Mouse (Mus musculus) lung, embryonic 14.5 days (tissue): ENCODE data around the gene Kif3a. TPM values are rescaled to one million over a fixed set of nuclear protein-coding genes. Genes with fewer than 3 reads are reported as not detected.

ENCODE experiments used
- ATAC-seq: fragments of 200-750 bp; cut with Nextera tagmentation; 2 replicates; pipeline ENCODE4 v1.8.0; 2017; ENCODE audit warnings: mild to moderate bottlenecking, moderate TSS enrichment, moderate library complexity; ENCODE audit not compliant: insufficient read depth
- DNase-seq: peaks from one replicate; pipeline ENCODE4 v3.0.0-alpha.2; 2015
- H3K27ac ChIP-seq: fragments of 300-500 bp; sonication (generic); 2 replicates; pipeline ENCODE4 v1.5.1; 2014; ENCODE audit warnings: low read depth, mild to moderate bottlenecking, moderate library complexity
- H3K27me3 ChIP-seq: fragments of 300-500 bp; sonication (generic); 2 replicates; pipeline ENCODE4 v1.6.1; 2014; ENCODE audit warnings: low read length, control low read depth; ENCODE audit not compliant: insufficient read depth
- H3K36me3 ChIP-seq: fragments of 300-500 bp; sonication (generic); 2 replicates; pipeline ENCODE4 v1.6.1; 2014; ENCODE audit warnings: control low read depth; ENCODE audit not compliant: insufficient read depth
- H3K4me1 ChIP-seq: fragments of 300-500 bp; sonication (generic); 2 replicates; pipeline ENCODE4 v1.6.1; 2014; ENCODE audit warnings: antibody characterized with exemption, control low read depth; ENCODE audit not compliant: insufficient read depth
- H3K4me2 ChIP-seq: fragments of 300-500 bp; sonication (generic); 2 replicates; pipeline ENCODE4 v1.6.1; 2014; ENCODE audit warnings: mild to moderate bottlenecking
- H3K4me3 ChIP-seq: fragments of 300-500 bp; sonication (generic); 2 replicates; pipeline ENCODE4 v1.5.1; 2014; ENCODE audit warnings: low read depth, low read length
- H3K9ac ChIP-seq: fragments of 300-500 bp; sonication (generic); 2 replicates; pipeline ENCODE4 v1.6.1; 2014
- H3K9me3 ChIP-seq: fragments of 300-500 bp; sonication (generic); 2 replicates; pipeline ENCODE4 v1.6.1; 2016; ENCODE audit warnings: low read depth, low read length, control low read depth
- CTCF ChIP-seq: IDR thresholded peaks from 2 replicates; pipeline ENCODE4 v1.5.1; 2016; ENCODE audit warnings: antibody characterized with exemption, low read depth
- WGBS: fragments of 180-500 bp; shearing (Covaris S2); extraction: QIAGEN DNeasy Blood & Tissue Kit; methylation state at CpG from one replicate; pipeline ENCODE4 v1.1.7; 2014; 5-methylcytosine and 5-hydroxymethylcytosine counted together
- polyA plus RNA-seq: library from polyadenylated mRNA; unstranded; fragments of >200 nt; fragmentation: Nextera tagmentation; extraction: Ambion mirVana; gene quantifications from 2 replicates; pipeline ENCODE4 v1.2.1, GENCODE M21; 2014

Gene Kif3a
- polyA plus RNA-seq, 1 experiment from 2014 or later = 67.9 TPM

DNA sequence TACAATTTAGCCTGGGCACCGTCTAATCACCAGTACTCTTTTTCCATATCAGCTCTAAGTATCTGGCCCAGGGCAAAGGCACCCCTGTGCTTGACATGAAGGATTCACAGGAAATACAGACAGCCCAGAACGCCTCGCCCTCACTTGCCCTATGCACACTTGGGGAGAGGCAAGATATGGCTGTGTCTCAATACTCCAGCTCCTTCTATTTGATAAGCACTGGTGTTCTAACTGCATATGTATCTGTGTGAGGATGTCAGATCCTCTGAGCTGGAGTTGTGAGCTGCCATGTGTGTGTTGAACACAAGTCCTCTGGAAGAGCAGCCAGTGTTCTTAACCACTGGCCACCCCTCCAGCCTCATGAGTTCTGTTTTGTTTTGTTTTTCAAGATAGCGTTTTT, 84.3 kb downstream of the Kif3a start:
- WGBS = 86% methylated on average over 4 of the region's 4 CpGs
- no peak for ATAC-seq
- DNase-seq = no peak
- Histone ChIP-seq H3K36me3 (peaks cover 53% of the 10 kb centered on the region), H3K9me3 (no peaks in the 10 kb centered on the region), H3K4me1 (no peaks in the 10 kb centered on the region), H3K4me2 (no peak overlapping the region), H3K27me3 (no peaks in the 10 kb centered on the region), H3K4me3 (no peak overlapping the region), H3K9ac (no peak overlapping the region), H3K27ac (no peak overlapping the region)
- no peak for TF ChIP-seq CTCF

Other genes with a start within 250 kb of the Kif3a start
- 24.0 and 27.7 TPM in 2 replicates for gene Zcchc10, start 242.7 kb upstream of the Kif3a start, polyA plus RNA-seq
- gene Aff4, start 216.5 kb upstream of the Kif3a start, polyA plus RNA-seq = 56.5 and 62.9 TPM in 2 replicates
- gene Leap2, start 144.2 kb upstream of the Kif3a start, polyA plus RNA-seq = 0.53 TPM in 1 of 2 replicates, not detected in the other
- 518 and 521 TPM in 2 replicates for gene Uqcrq, start 136.5 kb upstream of the Kif3a start, polyA plus RNA-seq
- 1.7 and 2.0 TPM in 2 replicates for gene Gdf9, start 136.4 kb upstream of the Kif3a start, polyA plus RNA-seq
- not detected in 2 replicates for gene Gm10447, start 110.3 kb upstream of the Kif3a start, polyA plus RNA-seq
- 1.9 and 2.4 TPM in 2 replicates for gene Shroom1, start 110.2 kb upstream of the Kif3a start, polyA plus RNA-seq
- gene Gm9837, start 96.9 kb upstream of the Kif3a start, polyA plus RNA-seq = not detected in 2 replicates
- gene Gm9945, start 87.2 kb upstream of the Kif3a start, polyA plus RNA-seq = not detected in 2 replicates
- 0.17 and 0.18 TPM in 2 replicates for gene Sowaha, start 87.1 kb upstream of the Kif3a start, polyA plus RNA-seq
- gene Sept8, start 48.1 kb upstream of the Kif3a start, polyA plus RNA-seq = 25.3 and 25.6 TPM in 2 replicates
- 1.1 and 2.1 TPM in 2 replicates for gene Il4, start 51.3 kb downstream of the Kif3a start, polyA plus RNA-seq
- not detected in 2 replicates for gene Il13, start 67.3 kb downstream of the Kif3a start, polyA plus RNA-seq
- 29.3 and 32.3 TPM in 2 replicates for gene Rad50, start 139.9 kb downstream of the Kif3a start, polyA plus RNA-seq
- gene Il5, start 153.4 kb downstream of the Kif3a start, polyA plus RNA-seq = not detected in 2 replicates
- 17.3 and 17.9 TPM in 2 replicates for gene Irf1, start 202.6 kb downstream of the Kif3a start, polyA plus RNA-seq
- 0.22 and 0.28 TPM in 2 replicates for gene Gm17334, start 205.8 kb downstream of the Kif3a start, polyA plus RNA-seq